Mouse (Mus musculus): ENCODE data around the gene Pias1. TPM values are rescaled to one million over a fixed set of nuclear protein-coding genes. Genes with fewer than 3 reads are reported as not detected.

The Pias1 gene
- polyA plus RNA-seq (2012; rRNA removed) = 8.6 and 18.6 TPM in 2 replicates

- 83% methylated on average over 5 of the region's 5 CpGs for WGBS
- DNase-seq (ENCODE audit: low read depth, low spot score) = no peak
These were observed at the start of gene Pias1 for GRCm38 (mm10) chr9:62987824-62988223. Gene Pias1 (minus strand): TSS chr9:62987924.

DNA sequence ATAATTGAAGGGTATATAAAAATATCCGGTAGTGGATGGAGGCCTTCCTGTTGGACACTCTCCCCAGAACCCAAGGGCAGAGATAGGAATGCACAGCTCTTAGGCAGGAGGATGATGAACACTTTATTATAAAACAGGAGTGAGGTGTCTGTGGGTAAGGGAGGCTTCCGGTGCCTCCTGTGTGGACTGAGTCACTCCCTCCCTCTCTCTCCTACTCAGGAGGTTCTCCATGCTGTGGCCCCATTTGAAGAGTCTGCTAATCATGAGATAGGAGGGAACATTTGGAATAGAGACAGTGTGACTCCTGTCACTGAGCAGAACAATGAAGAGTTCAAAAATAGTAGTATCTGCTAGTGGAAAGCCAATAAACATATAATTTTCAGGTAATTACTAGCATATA, 47.7 kb upstream of the Pias1 start:
- 67% methylated on average over 2 of the region's 2 CpGs for WGBS
- no peak for DNase-seq (ENCODE audit: low read depth, low spot score)

DNA sequence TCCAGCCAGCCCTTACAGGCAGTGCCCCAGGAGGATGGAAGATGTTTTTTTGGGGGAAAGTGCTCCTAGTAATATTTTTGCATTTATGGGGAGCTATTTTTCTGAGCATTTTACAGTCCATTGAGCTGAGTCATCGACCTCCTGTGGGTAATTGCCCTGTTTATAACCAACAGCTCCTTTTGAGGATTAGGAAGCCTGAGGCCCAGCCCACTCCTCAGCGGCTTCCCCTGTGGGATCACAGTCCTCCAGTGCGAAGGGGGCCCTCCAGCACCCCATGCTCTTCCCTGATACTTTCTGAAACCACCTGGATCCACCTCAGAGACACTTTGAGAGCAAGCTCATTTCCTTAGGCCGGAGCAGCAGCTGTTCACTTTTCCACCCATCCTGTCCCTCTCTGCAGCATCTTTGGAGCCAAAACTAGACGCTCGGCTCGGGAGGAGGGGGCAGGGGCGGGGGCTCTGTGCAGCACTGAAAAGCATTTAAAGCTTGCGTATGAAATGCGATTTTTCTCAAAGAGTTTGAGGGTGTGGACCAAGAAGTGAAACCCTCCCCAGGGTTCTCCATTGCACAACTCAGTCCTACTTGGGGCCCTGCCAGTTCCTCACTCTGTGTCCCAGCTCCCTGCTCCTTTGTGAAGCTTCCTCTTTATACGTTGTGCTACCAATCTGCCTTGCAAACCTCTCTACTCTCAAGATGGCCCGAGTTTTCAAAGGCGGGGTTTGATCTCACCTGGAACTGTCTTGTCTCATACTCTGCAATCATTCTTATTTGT, 43.5 kb upstream of the Pias1 start:
- WGBS = 15% methylated on average over 13 of the region's 13 CpGs
- DNase-seq (ENCODE audit: low read depth, low spot score) = no peak

DNA sequence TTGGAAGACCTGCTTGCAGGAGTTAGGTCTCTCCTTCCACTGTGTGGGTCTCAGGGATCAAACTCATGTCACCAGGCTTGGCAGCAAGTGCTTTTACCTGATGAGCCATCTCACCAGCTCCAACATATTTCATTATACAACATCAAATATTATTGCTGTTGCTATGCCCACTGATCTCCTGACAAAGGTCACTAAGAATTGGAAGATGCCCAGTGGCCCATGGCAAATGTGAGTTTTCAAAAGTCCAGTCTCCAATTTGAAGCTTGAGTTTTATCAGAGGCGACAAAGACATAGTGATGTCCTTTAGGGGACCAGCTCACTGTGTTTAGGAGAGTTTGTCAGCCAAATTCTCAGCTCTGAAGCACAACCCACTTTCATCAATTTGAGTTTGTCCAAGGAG, 34.8 kb upstream of the Pias1 start:
- 93% methylated on average over 1 of the region's 1 CpGs for WGBS

GRCm38 (mm10) chr9:63007371-63007770, 19.6 kb upstream of the Pias1 start:
- 96% methylated on average over 4 of the region's 4 CpGs for WGBS
- no peak for DNase-seq (ENCODE audit: low read depth, low spot score)

More for the DNA sequence above, 34.8 kb upstream of the Pias1 start:
- DNase-seq (ENCODE audit: low read depth, low spot score) = no peak

GRCm38 (mm10) chr9:63006081-63006820, 18.5 kb upstream of the Pias1 start:
- DNase-seq (ENCODE audit: low read depth, low spot score) = no peak
- WGBS = 58% methylated on average over 6 of the region's 6 CpGs

DNA sequence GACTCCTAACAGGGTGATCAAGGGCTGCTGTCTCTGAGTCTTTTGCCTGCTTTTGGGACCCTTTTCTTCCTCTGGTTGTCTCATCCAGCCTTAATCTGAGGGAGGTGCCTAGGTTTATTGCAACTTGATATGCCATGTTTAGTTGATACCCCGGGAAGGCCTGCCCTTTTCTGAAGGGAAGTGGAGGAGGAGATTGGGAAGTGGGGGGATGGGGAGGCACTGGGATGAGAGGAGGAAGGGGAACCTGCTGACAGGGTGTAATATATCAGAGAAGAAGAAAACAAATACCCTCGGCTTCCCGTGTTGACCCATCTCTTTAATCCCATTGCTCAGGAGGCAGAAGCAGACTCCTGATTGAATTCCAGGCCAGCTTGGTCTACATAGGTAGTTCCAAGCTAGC, 10.8 kb upstream of the Pias1 start:
- no peak for DNase-seq (ENCODE audit: low read depth, low spot score)
- WGBS = 26% methylated on average over 3 of the region's 3 CpGs

DNA sequence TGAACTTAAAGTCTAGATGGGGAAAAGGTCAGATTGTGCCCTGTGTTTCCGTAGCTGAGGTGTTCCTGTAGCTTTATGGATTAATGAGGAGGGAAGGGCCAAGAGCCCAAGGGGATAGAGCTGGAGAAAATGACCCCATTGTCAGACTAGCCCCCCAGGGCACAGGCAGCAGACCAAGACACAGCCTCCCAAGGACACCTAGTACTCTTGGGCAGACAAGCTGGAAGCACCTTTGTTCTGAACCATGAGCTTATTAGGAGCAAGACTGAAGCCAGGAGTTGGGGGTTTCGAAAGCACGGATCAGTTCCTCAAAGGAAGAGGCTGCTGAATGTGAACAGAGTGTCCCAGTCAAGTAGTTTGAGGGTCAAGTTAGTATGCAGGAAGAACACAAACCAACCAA, 9.9 kb upstream of the Pias1 start:
- no peak for DNase-seq (ENCODE audit: low read depth, low spot score)
- 77% methylated on average over 3 of the region's 3 CpGs for WGBS

- 13% methylated on average over 2 of the region's 2 CpGs for WGBS
These were observed 7.5 kb upstream of the Pias1 start for GRCm38 (mm10) chr9:62995186-62995585.

GRCm38 (mm10) chr9:62990134-62990533, 2.4 kb upstream of the Pias1 start:
- over 99% methylated on average over 3 of the region's 3 CpGs for WGBS
- no peak for DNase-seq (ENCODE audit: low read depth, low spot score)

More at GRCm38 (mm10) chr9:62995186-62995585, 7.5 kb upstream of the Pias1 start:
- DNase-seq (ENCODE audit: low read depth, low spot score) = no peak

DNA sequence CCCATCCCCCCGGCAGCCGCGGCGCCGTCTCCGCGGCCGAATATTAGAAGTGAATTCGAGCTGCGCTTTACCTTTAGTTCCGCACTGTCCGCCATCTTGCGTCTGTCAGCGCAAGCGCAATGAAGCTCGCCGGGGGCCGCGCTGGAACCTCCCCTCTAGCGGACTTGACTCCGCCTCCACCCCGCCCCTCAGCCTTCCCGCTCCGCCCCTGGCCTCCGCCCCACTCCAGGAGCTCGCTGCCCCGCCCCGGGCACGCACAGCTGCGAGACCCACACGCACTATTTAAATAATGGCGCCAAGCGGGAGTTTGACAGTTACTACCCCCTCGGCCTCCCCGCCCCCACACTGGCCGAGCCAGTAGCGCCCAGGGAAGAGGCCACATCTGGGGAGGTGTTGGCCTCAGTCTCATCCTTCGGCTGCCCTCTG, 6.9 kb downstream of the Pias1 start:
- under 1% methylated on average over 38 of the region's 38 CpGs for WGBS
- peak; percentile 78 for DNase-seq (ENCODE audit: low read depth, low spot score)

GRCm38 (mm10) chr9:62980162-62980776, 7.5 kb downstream of the Pias1 start:
- 2% methylated on average over 55 of the region's 63 CpGs for WGBS
- no peak for DNase-seq (ENCODE audit: low read depth, low spot score)

GRCm38 (mm10) chr9:62979461-62980161, 8.1 kb downstream of the Pias1 start:
- no peak for DNase-seq (ENCODE audit: low read depth, low spot score)

GRCm38 (mm10) chr9:62977152-62977551, 10.6 kb downstream of the Pias1 start:
- DNase-seq (ENCODE audit: low read depth, low spot score) = no peak
- 72% methylated on average over 4 of the region's 4 CpGs for WGBS

More at GRCm38 (mm10) chr9:62979461-62980161, 8.1 kb downstream of the Pias1 start:
- 6% methylated on average over 17 of the region's 17 CpGs for WGBS

GRCm38 (mm10) chr9:62975830-62976229, 11.9 kb downstream of the Pias1 start:
- DNase-seq (ENCODE audit: low read depth, low spot score) = no peak
- 38% methylated on average over 2 of the region's 2 CpGs for WGBS

GRCm38 (mm10) chr9:62974439-62974838, 13.3 kb downstream of the Pias1 start:
- DNase-seq (ENCODE audit: low read depth, low spot score) = no peak

DNA sequence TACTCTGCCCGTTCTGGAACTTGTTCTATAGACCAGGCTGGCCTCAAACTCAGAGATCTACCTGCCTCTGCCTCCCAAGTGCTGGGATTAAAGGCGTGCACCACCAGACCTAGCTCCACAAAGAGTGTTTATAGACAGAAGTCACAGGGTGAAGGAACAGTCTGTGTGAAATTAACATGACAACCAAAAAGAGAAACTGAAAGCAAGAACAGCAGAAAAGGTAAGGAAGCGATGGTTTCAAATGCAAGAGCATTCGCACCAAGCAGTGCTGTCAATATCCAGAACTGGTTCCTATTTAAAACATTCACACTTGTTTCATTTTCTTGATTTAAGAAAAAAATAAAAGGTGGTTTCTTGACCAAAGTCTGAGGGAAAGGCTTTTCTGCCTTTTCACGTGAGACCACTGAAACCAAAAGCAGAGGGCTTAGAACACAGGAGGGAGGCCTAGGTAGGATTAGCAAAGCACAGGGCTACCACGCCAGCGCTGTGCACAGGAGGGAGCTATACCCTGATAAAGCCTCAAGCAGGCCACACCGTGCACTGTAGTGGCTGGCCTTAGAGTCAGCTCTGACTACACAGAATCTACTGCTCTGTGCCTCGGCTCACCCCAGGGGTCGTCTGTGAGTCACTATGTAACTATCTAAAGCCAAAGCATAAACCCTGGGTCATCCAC, 15.5 kb downstream of the Pias1 start:
- WGBS = 61% methylated on average over 10 of the region's 10 CpGs
- no peak for DNase-seq (ENCODE audit: low read depth, low spot score)

More at GRCm38 (mm10) chr9:62974439-62974838, 13.3 kb downstream of the Pias1 start:
- WGBS = 94% methylated on average over 2 of the region's 2 CpGs

- no peak for DNase-seq (ENCODE audit: low read depth, low spot score)
These were observed 17.4 kb downstream of the Pias1 start for GRCm38 (mm10) chr9:62970345-62970744.

DNA sequence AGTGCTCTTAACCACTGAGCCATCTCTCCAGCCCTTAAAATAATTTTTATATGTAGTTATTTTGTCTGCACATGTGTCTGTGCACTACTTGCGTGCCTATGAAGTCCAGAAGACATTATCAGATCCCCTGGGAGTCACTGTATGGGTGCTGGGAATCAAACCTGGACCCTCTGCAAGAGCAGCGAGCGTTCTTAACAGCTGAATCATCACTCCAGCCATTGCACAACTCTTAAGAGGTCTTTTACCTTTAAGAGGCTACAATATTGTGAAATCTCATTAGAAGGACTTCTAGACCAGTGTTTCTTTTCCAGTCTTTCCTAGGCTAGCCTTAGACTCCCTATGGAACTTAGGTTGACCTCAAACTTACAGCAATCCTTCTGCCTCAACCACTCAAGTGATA, 21.7 kb downstream of the Pias1 start:
- no peak for DNase-seq (ENCODE audit: low read depth, low spot score)
- 89% methylated on average over 3 of the region's 3 CpGs for WGBS

All from large intestine, adult 2 months (tissue).